Mouse (Mus musculus): ENCODE measurements at regions not wholly inside any gene's neighbourhood (a gene's known extent, or its start where the extent isn't known, plus 50 kb on each side); places are given as distances from the start of the nearest gene placed in this dataset.

DNA sequence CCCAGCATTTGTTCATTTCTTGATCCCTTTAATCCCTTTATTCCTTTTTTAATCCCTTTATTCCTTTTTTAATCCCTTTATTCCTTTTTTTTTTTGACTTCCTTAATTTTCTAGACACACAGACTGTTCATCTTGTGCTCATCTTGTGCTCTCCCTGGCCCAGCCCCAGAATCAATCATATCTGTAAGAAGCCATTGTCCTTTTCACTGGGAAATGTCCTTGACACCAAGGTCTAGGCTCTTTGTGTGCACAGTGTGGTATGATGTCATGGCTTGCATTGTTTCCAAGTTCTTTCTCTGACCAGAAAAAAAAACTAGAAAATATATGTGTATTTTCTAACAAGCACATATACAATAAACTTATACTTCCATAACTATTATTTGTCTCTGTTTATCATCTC, 78.9 kb upstream of the Magi1 start:
- no peak for ATAC-seq
- H3K4me3 ChIP-seq (ENCODE audit: low read depth, low read length): no peak overlapping the region

DNA sequence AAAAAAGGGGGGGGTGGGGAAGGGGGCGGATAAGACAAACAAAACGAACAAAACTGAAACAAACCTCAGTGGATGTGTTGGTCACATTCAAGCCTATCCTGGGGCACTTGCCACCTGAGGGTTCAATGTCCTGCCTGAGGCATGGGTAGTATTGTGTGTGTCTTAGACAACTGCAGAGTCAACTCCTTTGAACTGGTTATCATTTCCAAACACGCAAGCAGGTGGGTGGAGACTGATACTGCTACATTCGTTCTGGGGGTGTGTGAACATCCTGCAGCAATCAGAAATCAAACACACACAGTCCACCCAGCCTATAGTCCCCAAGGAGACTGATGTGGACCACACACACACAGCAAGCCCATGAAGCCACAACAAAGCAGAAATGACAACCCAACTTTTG, 73.9 kb upstream of the Magi1 start:
- Histone ChIP-seq H3K4me3 (ENCODE audit: low read depth, low read length) (no peak overlapping the region), H3K36me3 (ENCODE audit: control insufficient read depth, insufficient read depth, low read length) (no peaks in the 10 kb centered on the region), H3K9ac (ENCODE audit: low read depth, low read length) (no peak overlapping the region), H3K9me3 (replicated peaks; ENCODE audit: control insufficient read depth, low read length, poor library complexity, severe bottlenecking) (no peaks in the 10 kb centered on the region), H3K4me2 (ENCODE audit: low read length) (no peak overlapping the region), H3K27me3 (ENCODE audit: control insufficient read depth, insufficient read depth, low read depth, low read length) (no peaks in the 10 kb centered on the region), H3K4me1 (ENCODE audit: control insufficient read depth, insufficient read depth, low read length) (no peaks in the 10 kb centered on the region), H3K27ac (ENCODE audit: low read length) (no peak overlapping the region)
- 72% methylated on average over 4 of the region's 4 CpGs for WGBS
- ATAC-seq: no peak

More for the DNA sequence above, 78.9 kb upstream of the Magi1 start:
- no peaks in the 10 kb centered on the region for H3K27me3 ChIP-seq (ENCODE audit: control insufficient read depth, insufficient read depth, low read depth, low read length)
- H3K9me3 ChIP-seq (replicated peaks; ENCODE audit: control insufficient read depth, low read length, poor library complexity, severe bottlenecking): no peaks in the 10 kb centered on the region
- no peak overlapping the region for H3K27ac ChIP-seq (ENCODE audit: low read length)
- H3K9ac ChIP-seq (ENCODE audit: low read depth, low read length): no peak overlapping the region
- no peak overlapping the region for H3K4me2 ChIP-seq (ENCODE audit: low read length)
- no peaks in the 10 kb centered on the region for H3K36me3 ChIP-seq (ENCODE audit: control insufficient read depth, insufficient read depth, low read length)
- H3K4me1 ChIP-seq (ENCODE audit: control insufficient read depth, insufficient read depth, low read length): no peaks in the 10 kb centered on the region

DNA sequence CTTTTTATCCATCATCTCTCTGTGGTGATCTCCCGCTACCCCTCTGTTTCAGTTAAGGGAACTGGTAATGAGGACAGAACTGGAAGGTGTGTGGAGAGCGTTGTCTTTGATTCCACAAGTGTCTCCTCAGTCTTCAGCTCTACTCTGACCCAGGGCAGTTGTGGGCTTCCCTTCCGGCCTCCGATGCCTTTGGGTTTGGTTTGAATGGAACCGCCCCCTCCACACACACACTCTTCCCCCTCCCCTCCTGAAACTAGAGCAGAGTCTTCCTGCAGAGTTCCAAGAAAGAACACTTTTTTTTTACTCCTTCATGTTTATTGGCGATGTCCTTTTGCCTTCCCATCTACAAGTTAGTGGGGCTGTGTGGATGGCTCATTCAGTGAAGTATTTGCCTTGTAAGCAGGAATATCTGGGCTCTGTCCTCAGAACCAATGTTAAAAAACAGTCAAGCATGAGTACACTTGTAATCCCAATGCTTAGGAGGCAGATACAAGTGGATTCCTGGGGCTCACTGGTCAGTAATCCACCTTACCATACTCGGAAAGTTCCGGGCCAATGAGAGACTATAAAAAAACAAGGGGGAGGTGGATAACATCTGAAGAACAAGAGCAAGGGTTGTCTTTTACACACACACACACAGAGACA, 70.9 kb upstream of the Magi1 start:
- no peak for ATAC-seq
- H3K27ac ChIP-seq (ENCODE audit: low read length): no peak overlapping the region
- H3K9ac ChIP-seq (ENCODE audit: low read depth, low read length): no peak overlapping the region
- H3K4me3 ChIP-seq (ENCODE audit: low read depth, low read length): no peak overlapping the region
- H3K36me3 ChIP-seq (ENCODE audit: control insufficient read depth, insufficient read depth, low read length): no peaks in the 10 kb centered on the region
- H3K4me1 ChIP-seq (ENCODE audit: control insufficient read depth, insufficient read depth, low read length): no peaks in the 10 kb centered on the region
- no peak overlapping the region for H3K4me2 ChIP-seq (ENCODE audit: low read length)
- no peaks in the 10 kb centered on the region for H3K27me3 ChIP-seq (ENCODE audit: control insufficient read depth, insufficient read depth, low read depth, low read length)
- H3K9me3 ChIP-seq (replicated peaks; ENCODE audit: control insufficient read depth, low read length, poor library complexity, severe bottlenecking): no peaks in the 10 kb centered on the region
- WGBS: 40% methylated on average over 8 of the region's 8 CpGs

DNA sequence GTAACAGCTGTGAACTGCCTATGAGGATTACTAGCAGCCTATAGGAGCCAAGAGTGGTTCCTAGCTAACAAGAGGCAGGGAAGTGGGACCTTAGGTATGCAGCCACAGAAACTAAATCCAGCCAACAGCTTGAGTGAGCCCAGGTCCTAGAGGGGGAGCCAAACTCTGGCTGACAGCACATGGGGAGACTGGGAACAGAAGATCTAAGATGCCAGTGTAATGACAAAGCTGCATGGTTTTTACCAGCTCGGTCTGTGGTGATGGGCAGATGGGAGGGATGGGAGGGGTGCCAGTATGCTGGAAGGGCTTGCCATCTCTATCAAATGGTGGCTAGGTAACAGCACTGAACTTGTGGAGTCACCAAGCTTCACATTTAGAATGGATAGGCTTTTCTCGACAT, 60.6 kb upstream of the Magi1 start:
- no peaks in the 10 kb centered on the region for H3K9me3 ChIP-seq (replicated peaks; ENCODE audit: control insufficient read depth, low read length, poor library complexity, severe bottlenecking)
- H3K27me3 ChIP-seq (ENCODE audit: control insufficient read depth, insufficient read depth, low read depth, low read length): no peaks in the 10 kb centered on the region
- H3K4me2 ChIP-seq (ENCODE audit: low read length): no peak overlapping the region
- no peak overlapping the region for H3K9ac ChIP-seq (ENCODE audit: low read depth, low read length)
- H3K27ac ChIP-seq (ENCODE audit: low read length): no peak overlapping the region
- H3K4me1 ChIP-seq (ENCODE audit: control insufficient read depth, insufficient read depth, low read length): no peaks in the 10 kb centered on the region
- WGBS: 74% methylated on average over 2 of the region's 2 CpGs
- no peak overlapping the region for H3K4me3 ChIP-seq (ENCODE audit: low read depth, low read length)
- H3K36me3 ChIP-seq (ENCODE audit: control insufficient read depth, insufficient read depth, low read length): no peaks in the 10 kb centered on the region
- ATAC-seq: no peak

DNA sequence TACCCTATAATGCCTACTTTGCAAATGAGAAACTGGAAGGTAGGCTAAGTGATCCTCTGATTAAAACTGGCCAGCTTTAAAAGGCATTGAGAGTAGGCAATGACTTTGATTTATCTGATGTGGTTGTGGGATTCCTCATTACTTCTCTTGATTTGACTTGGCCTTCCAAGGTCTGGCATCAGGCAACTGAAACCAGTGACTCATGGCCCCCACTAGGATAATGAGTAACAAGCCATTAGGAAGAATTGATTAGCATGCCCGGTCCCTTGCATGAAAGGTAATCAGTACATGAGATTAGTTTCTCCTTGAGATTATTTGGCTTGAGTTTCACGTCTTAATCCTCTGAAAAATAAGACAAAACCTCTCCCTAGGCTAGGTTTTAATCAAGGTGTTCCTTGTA, 56.8 kb upstream of the Magi1 start:
- Histone ChIP-seq H3K4me2 (ENCODE audit: low read length) (no peak overlapping the region), H3K4me1 (ENCODE audit: control insufficient read depth, insufficient read depth, low read length) (no peaks in the 10 kb centered on the region), H3K27ac (ENCODE audit: low read length) (no peak overlapping the region), H3K9me3 (replicated peaks; ENCODE audit: control insufficient read depth, low read length, poor library complexity, severe bottlenecking) (no peaks in the 10 kb centered on the region), H3K27me3 (ENCODE audit: control insufficient read depth, insufficient read depth, low read depth, low read length) (no peaks in the 10 kb centered on the region), H3K9ac (ENCODE audit: low read depth, low read length) (no peak overlapping the region), H3K4me3 (ENCODE audit: low read depth, low read length) (no peak overlapping the region), H3K36me3 (ENCODE audit: control insufficient read depth, insufficient read depth, low read length) (no peaks in the 10 kb centered on the region)
- WGBS: 64% methylated on average over 2 of the region's 2 CpGs
- ATAC-seq: no peak

DNA sequence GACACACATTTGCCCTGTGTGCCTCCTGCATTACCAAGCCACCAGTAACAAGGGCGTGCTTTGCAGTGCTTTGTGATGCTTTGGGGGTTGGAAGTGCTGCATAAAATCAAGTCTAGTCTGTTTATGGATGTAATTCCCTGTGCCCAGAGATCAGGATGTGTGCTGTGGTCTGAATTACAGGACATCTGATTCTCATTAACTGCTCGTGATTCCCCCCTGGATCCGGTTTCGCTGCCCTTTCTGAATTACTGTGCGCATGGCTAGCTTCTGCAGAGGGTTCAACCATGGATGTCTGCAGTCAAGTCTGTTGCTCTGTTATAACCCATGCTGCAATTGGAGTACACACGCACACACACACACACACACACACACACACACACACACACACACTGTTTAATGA, 52.5 kb upstream of the Magi1 start:
- H3K9me3 ChIP-seq (replicated peaks; ENCODE audit: control insufficient read depth, low read length, poor library complexity, severe bottlenecking): no peaks in the 10 kb centered on the region
- no peaks in the 10 kb centered on the region for H3K36me3 ChIP-seq (ENCODE audit: control insufficient read depth, insufficient read depth, low read length)
- H3K9ac ChIP-seq (ENCODE audit: low read depth, low read length): no peak overlapping the region
- no peaks in the 10 kb centered on the region for H3K27me3 ChIP-seq (ENCODE audit: control insufficient read depth, insufficient read depth, low read depth, low read length)
- no peak overlapping the region for H3K27ac ChIP-seq (ENCODE audit: low read length)
- WGBS: 62% methylated on average over 6 of the region's 6 CpGs
- H3K4me2 ChIP-seq (ENCODE audit: low read length): no peak overlapping the region
- no peak overlapping the region for H3K4me3 ChIP-seq (ENCODE audit: low read depth, low read length)
- H3K4me1 ChIP-seq (ENCODE audit: control insufficient read depth, insufficient read depth, low read length): no peaks in the 10 kb centered on the region
- ATAC-seq: no peak
